Mouse (Mus musculus) spleen, adult 12 weeks (tissue): Measurements from ENCODE around the gene Nemp1.
A peak's percentile ranks its signal among the peaks of the same experiment; 100 is the strongest.

Source experiments
- DNase-seq: peaks from one replicate; pipeline ENCODE4 v3.0.0; 2022; ENCODE audit warnings: low spot score

The Nemp1 gene

DNA sequence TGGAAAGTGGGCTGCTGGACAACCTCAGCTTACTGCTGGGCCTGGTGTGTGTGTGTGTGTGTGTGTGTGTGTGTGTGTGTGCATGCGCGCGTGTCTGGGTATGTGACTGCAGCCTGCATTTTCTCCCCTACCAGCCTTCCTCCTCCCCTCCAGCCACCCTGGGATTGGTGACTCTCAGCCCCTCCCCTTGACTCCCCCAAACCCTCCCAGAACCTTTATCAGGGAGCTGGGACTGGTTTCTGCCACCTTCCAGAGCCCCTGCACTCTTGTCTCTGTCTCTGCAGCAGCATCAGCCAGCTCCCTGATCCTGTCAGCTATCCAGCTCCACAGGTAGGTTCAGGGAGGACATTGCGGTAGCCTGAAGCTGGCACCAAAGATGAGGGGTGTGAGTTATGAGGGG lies 58.4 kb downstream of the Nemp1 start:
- no peak for DNase-seq

DNA sequence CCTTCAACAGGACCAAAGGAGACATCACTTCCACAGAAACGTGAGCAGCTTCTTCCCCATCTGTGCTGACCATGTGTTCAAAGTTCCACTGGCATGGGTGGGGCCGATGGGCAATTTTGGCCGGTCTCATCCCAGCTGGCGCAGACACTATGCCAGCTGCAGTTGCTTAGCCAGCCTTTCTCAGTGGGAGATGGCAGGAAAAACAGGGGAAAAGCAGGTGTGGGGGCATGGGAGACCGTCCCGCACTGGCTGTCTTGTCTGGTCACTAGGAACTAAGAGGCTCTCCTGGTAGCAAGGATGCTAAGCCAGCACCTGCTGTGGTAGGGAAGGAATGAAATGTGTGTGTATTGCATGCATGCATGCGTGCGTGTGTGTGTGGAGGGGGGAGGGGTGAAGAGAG lies 61.7 kb downstream of the Nemp1 start:
- DNase-seq: no peak

DNA sequence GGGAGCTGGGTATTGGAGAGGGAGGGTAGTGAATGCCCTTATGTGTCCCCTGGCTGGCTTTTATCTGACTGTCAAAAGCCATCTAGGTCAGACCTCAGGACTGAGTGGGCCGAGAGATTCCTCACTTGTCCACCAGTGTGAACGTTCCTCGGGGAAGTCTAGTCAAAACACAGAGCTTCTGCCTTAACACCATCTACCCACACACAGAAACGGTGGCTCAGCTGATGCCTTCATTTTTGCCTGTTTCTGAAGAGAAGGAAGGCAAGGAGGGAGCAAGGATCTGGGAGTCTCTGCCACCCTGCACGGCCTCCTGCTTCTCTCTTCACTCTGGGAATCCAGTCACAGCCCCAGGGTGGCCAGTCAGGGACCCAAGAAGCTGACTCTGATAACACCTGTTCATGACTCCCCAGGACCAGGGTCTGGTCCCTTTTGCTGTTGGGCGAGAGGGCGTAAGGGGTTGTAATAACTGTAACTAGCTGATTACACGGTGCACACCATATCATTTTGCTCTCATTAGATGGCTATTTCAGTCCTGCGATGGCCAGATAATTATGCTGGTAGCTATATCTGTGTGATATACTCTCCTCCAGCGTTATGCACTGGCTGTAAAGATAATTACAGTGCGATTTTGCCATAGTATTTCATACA lies 63.7 kb downstream of the Nemp1 start:
- no peak for DNase-seq

DNA sequence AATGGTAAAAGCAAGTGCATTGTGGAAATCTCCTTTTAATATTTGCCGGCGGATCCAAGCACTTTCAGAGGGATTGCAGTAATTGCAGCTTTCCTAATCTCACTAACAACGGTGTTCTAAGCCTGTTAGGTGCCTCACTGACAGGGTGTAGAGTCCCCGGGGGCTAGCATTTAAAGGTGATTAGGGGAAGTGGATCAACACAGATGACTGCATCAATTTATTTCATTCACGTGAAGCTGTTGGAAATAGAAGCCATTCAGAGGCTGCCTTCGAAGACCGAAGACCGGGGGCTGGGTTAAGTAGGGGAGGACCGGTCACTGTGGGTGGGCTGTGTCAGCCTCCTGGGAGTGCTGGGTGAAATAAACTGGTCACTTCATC lies 64.2 kb downstream of the Nemp1 start:
- DNase-seq: no peak

DNA sequence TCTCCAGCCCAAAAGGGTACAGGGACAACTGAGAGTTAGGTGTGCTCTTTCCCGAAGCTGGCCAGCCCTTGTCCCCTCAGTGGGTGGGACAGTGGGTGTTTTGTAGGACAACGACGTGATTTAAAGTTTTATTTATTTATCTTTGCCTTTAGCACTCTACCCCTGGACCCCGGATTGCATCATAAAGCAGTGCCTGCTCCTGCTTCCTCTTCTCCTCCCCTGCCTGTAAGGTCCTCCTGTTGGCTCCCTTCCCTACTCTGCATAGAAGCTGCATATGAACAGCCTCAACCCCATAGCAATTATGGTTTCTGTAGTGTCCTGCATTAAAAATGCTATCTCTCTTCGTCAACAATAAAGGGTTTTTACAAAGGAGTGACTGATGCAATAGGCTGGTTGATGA lies 64.7 kb downstream of the Nemp1 start:
- DNase-seq: no peak

DNA sequence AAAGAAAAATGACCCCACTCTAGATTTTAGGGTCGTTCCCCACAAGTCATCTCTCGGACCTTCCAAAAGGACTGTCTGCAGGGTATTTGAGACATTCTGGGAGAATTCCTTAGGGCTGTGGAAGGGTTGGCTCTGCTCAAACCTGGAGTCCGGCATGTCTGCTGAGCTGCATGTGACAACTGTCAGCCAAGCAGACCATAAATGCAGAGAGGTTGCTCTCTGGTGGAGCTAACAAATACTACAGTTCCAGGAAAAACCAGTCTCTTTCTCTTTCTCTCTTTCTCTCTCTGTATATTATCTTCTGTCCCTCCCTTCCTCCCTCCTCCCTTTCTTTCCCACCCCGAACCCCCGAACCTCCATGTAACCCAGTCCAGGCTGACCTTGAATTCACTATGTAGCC lies 67.7 kb downstream of the Nemp1 start:
- no peak for DNase-seq

DNA sequence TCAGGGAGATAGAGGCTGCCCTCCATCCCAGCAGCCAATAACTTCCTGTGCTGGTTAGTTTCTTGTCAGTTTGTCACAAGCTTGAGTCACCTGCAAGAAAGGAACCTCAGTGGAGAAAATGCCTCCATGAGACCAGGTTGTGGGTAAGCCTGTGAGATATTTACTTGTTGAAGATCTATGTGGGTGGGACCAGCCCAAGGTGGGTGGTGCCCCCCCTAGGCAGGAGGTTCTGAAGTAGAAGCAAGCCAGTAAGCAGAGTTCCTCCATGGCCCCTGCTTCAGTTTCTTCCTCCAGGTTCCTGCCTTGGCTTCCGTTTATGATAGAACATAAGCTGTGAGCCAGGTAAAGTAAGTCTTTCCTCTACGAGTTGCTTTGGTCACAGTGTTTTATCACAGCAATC lies 69.6 kb downstream of the Nemp1 start:
- no peak for DNase-seq

DNA sequence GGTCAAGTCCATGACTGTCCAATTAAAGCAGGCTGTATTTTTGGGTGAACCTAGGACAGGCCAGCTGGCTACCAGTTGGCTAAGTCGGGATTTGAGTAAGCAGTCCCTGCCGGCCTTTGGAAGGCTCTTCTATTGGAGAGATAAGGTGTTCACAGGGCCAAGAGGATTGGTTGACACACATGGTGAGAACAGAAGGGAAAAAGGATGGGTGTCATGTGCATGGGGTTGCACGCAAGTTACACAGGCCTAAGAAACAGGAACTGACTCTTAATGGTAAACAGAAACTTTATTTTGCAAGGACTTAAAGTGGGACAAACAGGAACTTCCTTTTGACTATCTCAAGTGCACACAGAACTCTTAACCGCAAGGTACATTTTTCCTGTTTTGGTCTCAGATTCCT lies 70.2 kb downstream of the Nemp1 start:
- no peak for DNase-seq

DNA sequence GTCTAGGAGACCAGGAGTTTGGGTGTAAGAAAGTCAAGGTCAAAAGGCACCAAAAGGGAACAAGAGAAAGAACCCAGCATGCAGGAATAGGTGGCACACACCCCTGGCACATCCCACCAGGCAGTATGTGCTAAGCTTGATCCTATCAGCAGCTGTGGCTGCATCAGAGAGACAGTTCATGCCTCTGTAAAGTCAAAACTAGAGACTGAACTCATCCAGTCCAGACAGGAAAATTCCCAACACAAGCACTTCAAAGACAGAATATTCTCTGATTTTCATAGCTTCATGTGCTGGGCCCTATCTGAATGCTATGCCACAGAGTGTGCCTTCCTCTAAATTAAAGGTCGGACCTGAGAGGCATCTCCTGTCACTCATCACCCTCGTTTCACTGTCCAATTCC lies 70.9 kb downstream of the Nemp1 start:
- DNase-seq: no peak

DNA sequence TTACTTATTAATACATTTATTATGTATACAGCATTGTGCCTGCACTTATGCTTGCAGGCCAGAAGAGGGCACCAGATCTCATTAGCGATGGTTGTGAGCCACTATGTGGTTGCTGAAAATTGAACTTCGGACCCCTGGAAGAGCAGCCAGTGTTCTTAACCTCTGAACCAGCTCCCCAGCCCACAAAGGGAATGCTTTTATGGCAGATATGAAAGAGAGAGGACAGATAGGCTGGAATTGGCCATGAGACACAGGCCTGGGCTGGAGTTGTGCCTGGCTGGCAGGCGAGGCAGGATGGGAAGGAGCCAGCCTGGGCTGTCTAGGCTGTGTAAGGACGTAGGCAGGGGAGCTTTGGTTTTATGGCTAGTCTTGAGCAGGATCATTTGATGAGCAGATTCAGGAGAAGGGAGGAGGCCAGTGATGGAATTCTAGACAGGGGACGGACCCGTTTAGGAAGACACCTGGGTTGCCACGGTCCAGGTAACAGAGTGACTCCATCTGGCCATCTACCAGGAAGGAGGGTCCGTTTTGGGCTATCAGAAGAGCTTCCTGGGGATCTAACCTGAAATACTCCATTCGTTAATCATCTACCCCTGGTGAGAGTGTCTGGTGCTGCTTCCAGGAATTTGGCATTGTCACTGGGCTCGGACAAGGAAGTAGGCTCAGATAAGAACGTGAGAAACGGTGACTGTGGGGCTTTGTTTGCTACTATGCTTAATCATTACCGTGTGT lies 71.6 kb downstream of the Nemp1 start:
- DNase-seq: peak; percentile 27

DNA sequence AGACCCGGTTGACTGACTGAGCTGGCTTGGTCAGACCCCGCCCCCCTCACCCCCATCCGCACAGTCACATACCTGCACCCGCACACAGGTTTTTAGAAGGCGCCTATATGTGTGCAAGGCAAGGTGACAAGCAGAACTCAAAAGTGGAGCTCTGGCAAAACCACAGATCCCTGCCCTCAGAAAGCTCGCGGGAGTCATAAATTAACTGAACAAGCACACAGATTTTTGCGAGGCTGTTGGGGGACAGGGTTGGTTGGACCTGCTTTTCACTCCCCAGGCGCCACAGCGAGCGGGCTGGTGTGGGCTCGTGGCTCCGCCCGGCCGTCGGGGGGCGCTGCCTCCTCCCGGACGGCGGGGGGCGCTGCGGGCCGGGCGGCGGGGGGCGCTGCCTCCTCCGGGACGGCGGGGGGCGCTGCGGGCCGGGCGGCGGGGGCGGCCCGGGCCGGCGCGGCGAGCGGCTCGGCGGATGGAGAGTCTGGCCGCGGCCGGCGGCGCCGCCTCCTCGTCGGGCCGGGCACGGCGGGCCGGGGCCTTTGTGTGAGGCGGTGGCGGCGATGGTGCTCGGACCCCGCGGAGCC lies 72.5 kb downstream of the Nemp1 start, which contains the start of gene Zbtb39:
TSS of gene Zbtb39 (plus strand) at position 456 of the 578 bp plus-strand sequence.
- DNase-seq: peak; percentile 68

DNA sequence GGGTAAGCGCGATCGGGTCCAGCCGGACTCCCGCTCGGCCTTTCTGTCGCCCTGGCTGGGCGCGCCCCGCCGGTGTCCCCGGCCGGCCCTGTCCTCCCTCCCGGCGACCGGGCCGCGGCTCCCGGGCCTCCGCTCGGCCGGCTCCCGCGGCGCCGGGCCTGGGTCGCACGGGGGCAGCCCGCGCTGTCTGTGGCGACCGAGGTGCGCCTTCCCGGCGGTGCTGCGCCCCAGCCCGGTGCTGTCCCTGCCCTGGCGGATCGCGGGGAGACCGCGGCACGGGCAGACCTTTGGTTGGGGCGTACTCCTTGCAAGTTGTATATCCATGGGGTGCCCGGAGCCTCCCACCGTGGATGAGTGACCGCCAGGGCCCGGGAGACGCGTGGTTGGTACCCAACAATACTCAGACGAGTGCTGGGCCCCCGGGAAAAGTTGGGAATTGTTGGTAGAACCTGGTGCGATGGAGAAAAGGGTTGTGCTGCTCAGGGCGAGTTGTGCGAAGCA lies 73.0 kb downstream of the Nemp1 start:
- peak; percentile 21 for DNase-seq

DNA sequence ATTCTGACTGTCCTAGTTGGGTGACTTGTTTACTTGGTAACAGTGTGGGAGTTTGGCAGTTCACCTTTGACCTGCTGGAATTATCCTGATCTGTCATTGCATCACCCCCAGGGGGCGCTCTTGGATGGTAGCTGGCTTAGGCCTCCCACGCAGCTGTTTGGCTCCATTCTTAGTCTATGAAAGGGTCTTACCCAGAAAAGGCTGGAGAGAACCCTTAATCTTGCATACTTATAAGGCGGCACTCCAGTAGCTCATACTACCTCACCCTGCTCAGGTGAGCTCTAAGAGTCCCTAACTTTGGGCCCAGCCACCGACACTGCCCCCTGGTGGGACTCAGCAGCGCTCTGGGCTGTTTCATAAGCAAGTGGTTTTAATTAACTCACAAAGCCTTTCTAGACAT lies 78.0 kb downstream of the Nemp1 start:
- DNase-seq: peak; percentile 32

DNA sequence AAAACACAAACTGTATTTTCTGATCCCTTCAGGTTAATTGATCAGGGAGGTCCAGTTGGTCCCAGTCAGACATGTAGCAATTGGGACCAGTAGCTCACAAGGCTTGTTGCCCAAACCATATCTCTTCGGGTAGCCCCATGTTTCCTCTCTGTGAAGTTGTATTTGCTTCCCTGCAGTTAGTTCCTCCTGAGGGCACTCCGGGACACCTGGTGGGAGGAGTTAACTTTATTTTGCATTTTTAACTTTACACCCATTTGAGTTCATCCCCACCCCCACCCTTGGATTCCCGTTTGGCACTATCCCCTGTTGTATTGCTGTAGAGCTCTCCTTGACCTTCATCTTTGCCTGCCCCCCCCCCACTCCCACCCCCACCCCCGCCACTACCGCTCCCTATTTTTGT lies 79.2 kb downstream of the Nemp1 start:
- DNase-seq: no peak

DNA sequence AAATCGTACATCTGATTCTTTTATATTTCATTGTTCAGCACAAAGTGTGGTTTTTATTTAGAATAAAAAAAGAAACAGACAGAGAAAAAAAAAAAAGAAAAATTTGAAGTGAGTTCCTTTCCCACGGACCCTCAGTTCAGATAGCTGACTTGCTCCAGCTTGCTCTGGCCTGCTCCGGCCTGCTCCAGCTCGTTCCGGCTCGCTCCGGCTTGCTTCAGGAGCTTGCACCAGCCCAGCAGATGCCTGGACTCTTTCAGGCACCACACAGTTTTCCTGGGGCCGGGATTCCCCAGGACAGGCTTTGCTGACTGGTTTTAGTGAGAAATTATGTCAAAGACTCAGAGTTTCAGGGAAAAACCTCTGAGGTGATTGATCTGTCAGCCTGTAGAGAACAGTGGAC lies 80.6 kb downstream of the Nemp1 start:
- DNase-seq: no peak

DNA sequence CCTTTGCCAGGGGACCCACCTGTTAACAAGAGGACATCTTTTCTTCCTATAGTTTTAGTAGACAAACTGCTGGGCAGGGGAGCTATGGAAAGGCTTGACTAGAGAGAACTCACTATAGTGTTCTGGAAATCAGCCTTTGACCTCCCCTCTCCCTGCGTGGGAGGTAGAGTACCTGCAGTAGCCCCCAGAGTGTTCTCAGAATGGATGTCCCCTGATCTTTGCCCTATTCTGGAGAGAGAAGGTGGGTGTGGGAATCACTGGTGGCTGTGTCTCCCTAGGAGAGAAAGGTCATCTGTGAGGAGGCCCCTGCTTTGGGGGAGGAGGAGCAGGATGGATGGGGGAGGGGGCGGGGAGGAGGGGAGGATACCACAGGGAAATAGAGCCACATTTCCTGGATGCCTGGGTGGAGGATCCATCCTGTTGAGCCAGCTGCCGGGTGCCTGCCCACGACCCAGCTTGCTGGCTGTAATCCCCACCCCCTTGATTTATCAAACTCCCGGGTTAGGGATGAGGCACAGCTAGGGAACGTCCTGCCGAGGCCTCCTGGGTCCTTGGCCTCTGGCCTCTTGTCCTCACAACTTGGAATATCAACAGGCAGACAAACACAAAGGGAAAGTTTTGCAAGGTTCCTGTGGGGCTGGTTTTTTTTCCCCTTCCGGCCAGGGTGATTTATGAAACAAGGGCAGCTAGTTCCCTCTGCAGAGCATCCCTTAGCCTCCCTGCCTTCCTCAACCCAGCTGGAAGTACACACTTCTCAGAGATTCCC lies 82.3 kb downstream of the Nemp1 start:
- DNase-seq: no peak

DNA sequence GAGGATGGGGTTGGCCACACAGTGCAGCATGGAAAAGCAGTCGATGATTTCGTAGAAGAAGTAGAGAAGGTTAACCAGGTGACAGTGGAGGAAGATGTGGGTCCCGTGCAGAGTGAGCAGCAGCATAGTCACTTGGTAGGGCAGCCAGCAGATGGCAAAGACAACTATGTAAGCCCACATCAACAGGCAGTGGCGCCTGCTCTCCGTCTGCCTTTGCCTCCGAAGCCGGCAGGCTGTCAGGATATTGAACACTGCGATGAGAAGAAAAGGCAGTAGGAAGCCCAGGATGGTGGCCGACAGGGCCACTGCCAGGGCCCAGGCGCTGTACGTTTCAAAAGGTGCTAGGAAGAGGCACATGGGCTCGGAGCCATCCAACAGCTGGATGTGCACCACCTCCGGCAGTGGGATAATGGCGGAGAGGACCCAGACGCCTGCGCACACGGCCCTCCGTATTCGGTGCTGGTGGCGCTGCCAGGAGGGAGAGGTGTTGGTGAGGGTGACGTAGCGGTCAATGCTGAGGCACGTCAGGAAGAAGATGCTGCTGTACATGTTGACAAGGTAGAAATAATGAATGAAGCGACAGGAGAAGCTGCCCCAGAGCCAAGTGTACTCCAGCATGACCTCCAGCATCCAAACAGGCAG lies 83.6 kb downstream of the Nemp1 start:
- no peak for DNase-seq
